Mouse (Mus musculus) R1 (cell line): ENCODE measurements around the gene Stx4a.

Experiments
- DNase-seq: peaks from one replicate; pipeline ENCODE4 v3.0.0-alpha.2; 2018; ENCODE audit warnings: low read depth, low spot score

Stx4a gene

DNA sequence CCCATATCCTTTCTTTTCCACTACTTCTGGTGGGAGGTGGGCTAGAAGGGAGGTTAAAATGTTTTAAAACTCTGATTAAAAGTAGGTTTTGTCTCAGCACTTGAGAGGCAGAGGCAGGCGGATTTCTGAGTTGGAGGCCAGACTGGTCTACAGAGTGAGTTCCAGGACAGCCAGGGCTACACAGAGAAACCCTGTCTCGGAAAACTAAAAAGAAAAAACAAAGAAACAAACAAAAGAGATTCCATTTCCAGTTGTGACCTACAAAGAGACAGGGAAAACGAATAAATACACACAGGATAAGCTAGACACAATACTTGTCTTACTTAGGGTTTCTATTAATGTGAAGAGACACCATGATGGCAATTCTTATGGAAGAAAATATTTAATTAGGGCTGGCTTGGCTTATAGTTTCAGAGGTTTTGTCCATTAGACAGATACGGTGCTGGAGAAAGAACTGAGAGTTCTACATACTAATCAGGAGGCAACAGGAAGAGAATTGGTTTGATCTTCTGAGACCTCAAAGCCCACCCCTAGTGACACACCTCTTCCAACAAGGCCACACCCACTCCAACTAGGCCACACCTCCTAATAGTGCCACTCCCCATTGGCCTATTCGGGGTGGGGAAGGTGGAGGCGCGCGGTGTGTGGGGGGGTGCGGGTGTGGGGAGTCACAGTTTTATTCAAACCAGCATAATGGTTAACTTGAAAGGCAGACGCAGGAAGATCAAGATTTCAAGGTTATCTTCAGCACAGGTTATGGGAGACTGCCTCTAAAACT lies 74.3 kb downstream of the Stx4a start:
- peak; percentile 82 for DNase-seq
